Mouse (Mus musculus) C2C12 (cell line): Measurements from ENCODE around the gene Anapc13. TPM values are rescaled to one million over a fixed set of nuclear protein-coding genes. Genes with fewer than 3 reads are reported as not detected.
A peak's percentile ranks its signal among the peaks of the same experiment; 100 is the strongest.

Experiments
- H3K27me3 ChIP-seq: one replicate; pipeline ENCODE4 v1.6.1; 2011; ENCODE audit not compliant: control insufficient read depth, insufficient read depth, insufficient read length
- H3K36me3 ChIP-seq: one replicate; pipeline ENCODE4 v1.6.1; 2011; ENCODE audit not compliant: control insufficient read depth, insufficient read depth
- H3K4me3 ChIP-seq: one replicate; pipeline ENCODE4 v1.5.1; 2011; ENCODE audit warnings: mild to moderate bottlenecking, control low read depth; ENCODE audit not compliant: poor library complexity, insufficient read depth, severe bottlenecking
- H3K79me2 ChIP-seq: one replicate; pipeline ENCODE4 v1.6.1; 2011; ENCODE audit not compliant: control insufficient read depth, insufficient read depth
- H3K79me3 ChIP-seq: one replicate; pipeline ENCODE4 v1.6.1; 2011; ENCODE audit warnings: low read depth, control low read depth
- H3ac ChIP-seq: one replicate; pipeline ENCODE3; 2011; ENCODE audit warnings: low read depth; ENCODE audit not compliant: control insufficient read depth, insufficient read length
- CEBPB ChIP-seq: IDR thresholded peaks from one replicate; pipeline ENCODE4 v1.6.1; 2011; ENCODE audit warnings: low read depth, mild to moderate bottlenecking, control low read depth, moderate library complexity
- CTCF ChIP-seq: IDR thresholded peaks from one replicate; pipeline ENCODE4 v1.5.1; 2011; ENCODE audit not compliant: control insufficient read depth, insufficient read depth, insufficient read length
- FOSL1 ChIP-seq: IDR thresholded peaks from one replicate; pipeline ENCODE4 v1.8.0; 2011; ENCODE audit warnings: mild to moderate bottlenecking, low read length; ENCODE audit not compliant: poor library complexity, insufficient read depth, severe bottlenecking
- MAX ChIP-seq: IDR thresholded peaks from one replicate; pipeline ENCODE4 v1.6.1; 2011; ENCODE audit warnings: mild to moderate bottlenecking, control low read depth
- MYOD1 ChIP-seq: IDR thresholded peaks from one replicate; pipeline ENCODE4 v1.6.1; 2011; ENCODE audit warnings: low read depth; ENCODE audit not compliant: control insufficient read depth, insufficient read length
- MYOG ChIP-seq: IDR thresholded peaks from one replicate; pipeline ENCODE4 v1.6.1; 2011; ENCODE audit not compliant: control insufficient read depth, insufficient read length; ENCODE audit errors: extremely low read depth
- USF1 ChIP-seq: IDR thresholded peaks from one replicate; pipeline ENCODE4 v1.6.1; 2011; ENCODE audit warnings: low read depth, mild to moderate bottlenecking, control low read depth, moderate library complexity
- polyA plus RNA-seq: library from polyadenylated mRNA; unstranded; fragments of >200 nt; fragmentation: generic; extraction: Trizol; gene quantifications from one replicate; pipeline ENCODE4 v1.2.1, GENCODE M21; 2012; ENCODE audit warnings: missing spikeins

Anapc13 gene
- polyA plus RNA-seq, 1 experiment, result 136 TPM

GRCm38 (mm10) chr9:102641531-102641930 lies 15.4 kb downstream of the Anapc13 start:
- no peak for TF ChIP-seq CEBPB
- TF ChIP-seq MYOG, result no peak
- TF ChIP-seq CTCF, result no peak
- TF ChIP-seq MYOD1, result no peak
- no peak for TF ChIP-seq MAX
- TF ChIP-seq FOSL1, result no peak
- TF ChIP-seq USF1, result no peak
- H3K79me3 ChIP-seq, result no peaks in the 10 kb centered on the region
- H3K36me3 ChIP-seq, result no peaks in the 10 kb centered on the region
- H3K4me3 ChIP-seq, result no peak overlapping the region
- H3K79me2 ChIP-seq, result no peaks in the 10 kb centered on the region
- no peaks in the 10 kb centered on the region for H3K27me3 ChIP-seq
- H3ac ChIP-seq, result no peak overlapping the region

GRCm38 (mm10) chr9:102643071-102643485 lies 17.0 kb downstream of the Anapc13 start:
- H3K79me3 ChIP-seq, result no peaks in the 10 kb centered on the region
- H3K27me3 ChIP-seq, result no peaks in the 10 kb centered on the region
- TF ChIP-seq MYOG (no peak), CEBPB (no peak), MAX (no peak), MYOD1 (no peak), USF1 (no peak), FOSL1 (no peak), CTCF (no peak)
- no peaks in the 10 kb centered on the region for H3K36me3 ChIP-seq
- H3ac ChIP-seq, result no peak overlapping the region
- H3K4me3 ChIP-seq, result no peak overlapping the region
- no peaks in the 10 kb centered on the region for H3K79me2 ChIP-seq

- Histone ChIP-seq H3K79me3 (no peaks in the 10 kb centered on the region), H3K27me3 (no peaks in the 10 kb centered on the region), H3K4me3 (no peak overlapping the region), H3ac (no peak overlapping the region), H3K36me3 (no peaks in the 10 kb centered on the region), H3K79me2 (no peaks in the 10 kb centered on the region)
- TF ChIP-seq USF1, result no peak
- TF ChIP-seq MAX, result no peak
- TF ChIP-seq CTCF, result no peak
- TF ChIP-seq MYOD1, result no peak
- TF ChIP-seq FOSL1, result no peak
- no peak for TF ChIP-seq MYOG
- TF ChIP-seq CEBPB, result no peak
Observed at GRCm38 (mm10) chr9:102643486-102644101, 17.5 kb downstream of the Anapc13 start.

GRCm38 (mm10) chr9:102645119-102645695 lies 19.1 kb downstream of the Anapc13 start:
- Histone ChIP-seq H3K79me3 (no peaks in the 10 kb centered on the region), H3K4me3 (no peak overlapping the region), H3ac (no peak overlapping the region), H3K36me3 (no peaks in the 10 kb centered on the region), H3K27me3 (no peaks in the 10 kb centered on the region), H3K79me2 (no peaks in the 10 kb centered on the region)
- TF ChIP-seq MAX (no peak), USF1 (no peak), MYOG (no peak), CTCF (no peak), FOSL1 (no peak), MYOD1 (no peak), CEBPB (no peak)

GRCm38 (mm10) chr9:102647010-102647409 lies 20.9 kb downstream of the Anapc13 start:
- TF ChIP-seq MYOD1 (no peak), MYOG (no peak), CEBPB (no peak), CTCF (no peak), USF1 (no peak), MAX (no peak), FOSL1 (no peak)
- no peaks in the 10 kb centered on the region for H3K79me3 ChIP-seq
- H3K79me2 ChIP-seq, result no peaks in the 10 kb centered on the region
- no peak overlapping the region for H3ac ChIP-seq
- no peak overlapping the region for H3K4me3 ChIP-seq
- H3K36me3 ChIP-seq, result no peaks in the 10 kb centered on the region
- no peaks in the 10 kb centered on the region for H3K27me3 ChIP-seq

- Histone ChIP-seq H3K79me3 (no peaks in the 10 kb centered on the region), H3K27me3 (no peaks in the 10 kb centered on the region), H3K79me2 (no peaks in the 10 kb centered on the region), H3K36me3 (no peaks in the 10 kb centered on the region), H3K4me3 (no peak overlapping the region), H3ac (no peak overlapping the region)
- TF ChIP-seq CEBPB (peak; percentile 90), MAX (no peak), CTCF (no peak), MYOG (no peak), MYOD1 (peak; percentile 60), FOSL1 (no peak), USF1 (no peak)
Observed at GRCm38 (mm10) chr9:102649917-102650527, 23.9 kb downstream of the Anapc13 start.
